Mouse (Mus musculus): ENCODE results near the gene Stard5. TPM values are rescaled to one million over a fixed set of nuclear protein-coding genes. Genes with fewer than 3 reads are reported as not detected.

Gene Stard5
- polyA plus RNA-seq (2015; fragmentation: Nextera tagmentation; extraction: Ambion mirVana), result 25.8 and 29.8 TPM in 2 replicates

GRCm38 (mm10) chr7:83631828-83632681 is at the start of gene Stard5:
Stard5 (plus strand) TSS chr7:83631959.
- ATAC-seq (ENCODE audit: insufficient read depth, low FRiP score, low read depth), result peak; percentile 97
- no peaks in the 10 kb centered on the region for H3K27me3 ChIP-seq (replicated peaks)
- H3K27ac ChIP-seq, result peak within 1 kb of the TSS; percentile 66
- WGBS, result under 1% methylated on average over 35 of the region's 35 CpGs
- no peaks in the 10 kb centered on the region for H3K9me3 ChIP-seq
- H3K4me1 ChIP-seq, result peaks cover 19% of the 10 kb centered on the region; the same call in 1 of the 2 replicates
- peak within 1 kb of the TSS; percentile 42 for H3K9ac ChIP-seq
- peak within 1 kb of the TSS; percentile 62 for H3K4me3 ChIP-seq (replicated peaks)
- peak within 1 kb of the TSS; percentile 62 for H3K4me2 ChIP-seq
- 0 out of 2 replicates have a peak, but pooled peaks cover under 1% of the 10 kb centered on the region for H3K36me3 ChIP-seq

GRCm38 (mm10) chr7:83584639-83585471 is 46.9 kb upstream of the Stard5 start, which contains the start of gene Tmc3:
Tmc3 (plus strand) TSS chr7:83584927.
- Histone ChIP-seq H3K36me3 (no peaks in the 10 kb centered on the region), H3K4me3 (replicated peaks) (no peak within 1 kb of the TSS), H3K9ac (no peak within 1 kb of the TSS), H3K4me2 (no peak within 1 kb of the TSS), H3K9me3 (no peaks in the 10 kb centered on the region), H3K27ac (peak within 1 kb of the TSS; percentile 44; the same call in 1 of the 2 replicates), H3K4me1 (0 out of 2 replicates have a peak, but pooled peaks cover 9% of the 10 kb centered on the region), H3K27me3 (replicated peaks) (no peaks in the 10 kb centered on the region)
- ATAC-seq (ENCODE audit: insufficient read depth, low FRiP score, low read depth), result peak; percentile 43; the same call in 1 of the 2 replicates
- WGBS, result 34% methylated on average over 11 of the region's 11 CpGs

GRCm38 (mm10) chr7:83594056-83594455 is 37.7 kb upstream of the Stard5 start:
- Histone ChIP-seq H3K36me3 (no peaks in the 10 kb centered on the region), H3K27me3 (replicated peaks) (no peaks in the 10 kb centered on the region), H3K9ac (no peak overlapping the region), H3K4me1 (no peaks in the 10 kb centered on the region), H3K27ac (no peak overlapping the region), H3K9me3 (no peaks in the 10 kb centered on the region), H3K4me3 (replicated peaks) (no peak overlapping the region), H3K4me2 (no peak overlapping the region)
- no peak for ATAC-seq (ENCODE audit: insufficient read depth, low FRiP score, low read depth)
- WGBS, result 81% methylated on average over 3 of the region's 3 CpGs

- H3K4me2 ChIP-seq, result no peak overlapping the region
- ATAC-seq (ENCODE audit: insufficient read depth, low FRiP score, low read depth), result no peak
- H3K4me3 ChIP-seq (replicated peaks), result no peak overlapping the region
- 88% methylated on average over 3 of the region's 3 CpGs for WGBS
- no peaks in the 10 kb centered on the region for H3K36me3 ChIP-seq
- H3K9ac ChIP-seq, result no peak overlapping the region
- H3K9me3 ChIP-seq, result no peaks in the 10 kb centered on the region
- H3K27ac ChIP-seq, result no peak overlapping the region
- no peaks in the 10 kb centered on the region for H3K4me1 ChIP-seq
- H3K27me3 ChIP-seq (replicated peaks), result no peaks in the 10 kb centered on the region
Observed at GRCm38 (mm10) chr7:83597063-83597462, 34.7 kb upstream of the Stard5 start.

- ATAC-seq (ENCODE audit: insufficient read depth, low FRiP score, low read depth), result peak; percentile 89
- Histone ChIP-seq H3K4me2 (no peak overlapping the region), H3K36me3 (no peaks in the 10 kb centered on the region), H3K27ac (no peak overlapping the region), H3K27me3 (replicated peaks) (no peaks in the 10 kb centered on the region), H3K4me1 (no peaks in the 10 kb centered on the region), H3K9ac (no peak overlapping the region), H3K4me3 (replicated peaks) (no peak overlapping the region), H3K9me3 (no peaks in the 10 kb centered on the region)
- WGBS, result 72% methylated on average over 13 of the region's 13 CpGs
Observed at GRCm38 (mm10) chr7:83598997-83599912, 32.5 kb upstream of the Stard5 start.

GRCm38 (mm10) chr7:83599913-83600286 is 31.9 kb upstream of the Stard5 start:
- Histone ChIP-seq H3K27me3 (replicated peaks) (no peaks in the 10 kb centered on the region), H3K4me2 (no peak overlapping the region), H3K9me3 (no peaks in the 10 kb centered on the region), H3K27ac (no peak overlapping the region), H3K9ac (no peak overlapping the region), H3K36me3 (no peaks in the 10 kb centered on the region), H3K4me1 (no peaks in the 10 kb centered on the region), H3K4me3 (replicated peaks) (no peak overlapping the region)
- WGBS, result 64% methylated on average over 8 of the region's 8 CpGs
- ATAC-seq (ENCODE audit: insufficient read depth, low FRiP score, low read depth), result no peak

- no peak for ATAC-seq (ENCODE audit: insufficient read depth, low FRiP score, low read depth)
- Histone ChIP-seq H3K4me2 (no peak overlapping the region), H3K36me3 (no peaks in the 10 kb centered on the region), H3K4me3 (replicated peaks) (no peak overlapping the region), H3K9me3 (no peaks in the 10 kb centered on the region), H3K27me3 (replicated peaks) (no peaks in the 10 kb centered on the region), H3K9ac (no peak overlapping the region), H3K27ac (no peak overlapping the region), H3K4me1 (no peaks in the 10 kb centered on the region)
- 91% methylated on average over 7 of the region's 7 CpGs for WGBS
Observed at GRCm38 (mm10) chr7:83604180-83604944, 27.4 kb upstream of the Stard5 start.

- 93% methylated on average over 2 of the region's 2 CpGs for WGBS
- H3K9me3 ChIP-seq, result no peaks in the 10 kb centered on the region
- no peaks in the 10 kb centered on the region for H3K4me1 ChIP-seq
- no peak overlapping the region for H3K4me3 ChIP-seq (replicated peaks)
- no peak overlapping the region for H3K4me2 ChIP-seq
- no peak for ATAC-seq (ENCODE audit: insufficient read depth, low FRiP score, low read depth)
- no peaks in the 10 kb centered on the region for H3K36me3 ChIP-seq
- H3K27me3 ChIP-seq (replicated peaks), result no peaks in the 10 kb centered on the region
- H3K9ac ChIP-seq, result no peak overlapping the region
- H3K27ac ChIP-seq, result no peak overlapping the region
Observed at GRCm38 (mm10) chr7:83606796-83607195, 25.0 kb upstream of the Stard5 start.

- no peak overlapping the region for H3K4me3 ChIP-seq (replicated peaks)
- no peak overlapping the region for H3K4me2 ChIP-seq
- no peaks in the 10 kb centered on the region for H3K27me3 ChIP-seq (replicated peaks)
- H3K27ac ChIP-seq, result no peak overlapping the region
- WGBS, result 98% methylated on average over 4 of the region's 4 CpGs
- H3K36me3 ChIP-seq, result no peaks in the 10 kb centered on the region
- no peak for ATAC-seq (ENCODE audit: insufficient read depth, low FRiP score, low read depth)
- no peaks in the 10 kb centered on the region for H3K9me3 ChIP-seq
- H3K4me1 ChIP-seq, result no peaks in the 10 kb centered on the region
- H3K9ac ChIP-seq, result no peak overlapping the region
Observed at GRCm38 (mm10) chr7:83609891-83610290, 21.9 kb upstream of the Stard5 start.

DNA sequence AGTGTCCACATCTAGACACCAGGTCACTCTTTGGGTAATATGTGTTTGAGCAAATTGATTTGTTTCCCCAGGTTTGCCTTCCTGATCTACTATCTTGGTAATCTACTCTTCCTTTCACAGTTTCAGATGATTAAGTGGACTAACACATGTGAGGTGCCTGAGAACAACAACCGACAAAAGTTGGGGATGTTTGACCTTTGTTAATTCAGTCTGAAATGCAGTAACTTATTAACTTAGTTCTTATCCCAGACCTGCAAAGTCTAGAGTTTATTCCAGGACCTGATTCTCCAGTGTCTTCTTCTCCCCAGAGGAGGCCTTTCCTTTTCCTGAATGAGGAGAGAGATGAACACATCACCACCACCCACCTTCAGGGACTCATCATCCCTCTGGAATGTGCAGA is 19.9 kb upstream of the Stard5 start:
- Histone ChIP-seq H3K4me3 (replicated peaks) (no peak overlapping the region), H3K27ac (no peak overlapping the region), H3K9ac (no peak overlapping the region), H3K27me3 (replicated peaks) (no peaks in the 10 kb centered on the region), H3K9me3 (no peaks in the 10 kb centered on the region), H3K4me2 (no peak overlapping the region), H3K36me3 (no peaks in the 10 kb centered on the region), H3K4me1 (no peaks in the 10 kb centered on the region)
- no peak for ATAC-seq (ENCODE audit: insufficient read depth, low FRiP score, low read depth)
- WGBS, result 49% methylated on average over 1 of the region's 1 CpGs

DNA sequence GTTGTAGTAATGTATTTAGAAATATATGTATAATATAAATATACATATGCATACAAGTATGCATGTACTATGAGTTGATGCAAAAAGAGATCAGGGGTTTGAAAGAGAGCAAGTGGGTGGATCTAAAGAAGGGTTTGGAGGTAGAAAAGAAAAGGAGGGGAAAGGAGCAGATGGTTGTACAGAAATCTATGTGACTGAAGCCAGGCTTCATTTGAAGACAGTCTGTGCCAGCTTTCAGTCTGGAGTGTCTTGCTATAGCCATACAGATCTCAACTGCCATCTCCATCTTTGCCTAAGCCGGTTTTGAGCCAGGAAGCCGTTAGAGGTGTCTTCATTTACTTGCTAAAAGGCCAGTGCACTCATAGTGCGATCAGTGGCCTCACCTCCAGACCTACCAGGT is 16.5 kb upstream of the Stard5 start:
- H3K9me3 ChIP-seq, result no peaks in the 10 kb centered on the region
- no peak for ATAC-seq (ENCODE audit: insufficient read depth, low FRiP score, low read depth)
- no peak overlapping the region for H3K4me3 ChIP-seq (replicated peaks)
- WGBS, result 91% methylated on average over 3 of the region's 3 CpGs
- no peak overlapping the region for H3K27ac ChIP-seq
- no peak overlapping the region for H3K4me2 ChIP-seq
- H3K36me3 ChIP-seq, result no peaks in the 10 kb centered on the region
- H3K4me1 ChIP-seq, result no peaks in the 10 kb centered on the region
- H3K27me3 ChIP-seq (replicated peaks), result no peaks in the 10 kb centered on the region
- H3K9ac ChIP-seq, result no peak overlapping the region
